Mouse (Mus musculus): Measurements from ENCODE around the gene Vpreb3. TPM values are rescaled to one million over a fixed set of nuclear protein-coding genes. Genes with fewer than 3 reads are reported as not detected.

The Vpreb3 gene
- polyA plus RNA-seq, 2 experiments: 0.85 to 2.5 TPM

- TF ChIP-seq EP300 (IDR thresholded peaks at IDR 0.05; ENCODE audit: low read depth) (no peak), CTCF (IDR thresholded peaks at IDR 0.05; ENCODE audit: low read depth) (peak; percentile 87)
- ATAC-seq (ENCODE audit: insufficient read depth) (no peak), DNase-seq (ENCODE audit: low read depth in 3 of 3, low spot score in 3 of 3) (peak in 1 of 3 experiments; percentile 36)
- peaks cover 0 to 3% of the 10 kb centered on the region in 2 experiments; a peak in 1 of 4 replicates for H3K4me1 ChIP-seq (replicated peaks; ENCODE audit: control insufficient read depth in 2 of 2, insufficient read depth in 2 of 2, low read length in 1 of 2)
- no peak overlapping the region for H3K9ac ChIP-seq (replicated peaks)
- no peak overlapping the region for H3K27ac ChIP-seq
- 48% methylated on average over 6 of the region's 6 CpGs for WGBS (ENCODE audit: insufficient replicate concordance)
- no peak overlapping the region for H3K4me2 ChIP-seq (ENCODE audit: low read depth)
- no peaks in the 10 kb centered on the region for H3K27me3 ChIP-seq (ENCODE audit: control insufficient read depth, insufficient read depth, low read length)
- H3K9me3 ChIP-seq (ENCODE audit: control insufficient read depth, low read length): no peaks in the 10 kb centered on the region
- no peak overlapping the region for H3K4me3 ChIP-seq (ENCODE audit: insufficient read depth in 1 of 2, low read depth in 2 of 2, low read length in 2 of 2)
- peaks cover 28% of the 10 kb centered on the region for H3K36me3 ChIP-seq (replicated peaks; ENCODE audit: control insufficient read depth, insufficient read depth, low read depth)
Measured at GRCm38 (mm10) chr10:75897373-75897772, 45.5 kb upstream of the Vpreb3 start.

GRCm38 (mm10) chr10:75898039-75898564, 44.8 kb upstream of the Vpreb3 start:
- DNase-seq (ENCODE audit: low read depth in 3 of 3, low spot score in 3 of 3) (no peak), ATAC-seq (ENCODE audit: insufficient read depth) (no peak)
- TF ChIP-seq EP300 (IDR thresholded peaks at IDR 0.05; ENCODE audit: low read depth): no peak
- no peak for TF ChIP-seq CTCF (IDR thresholded peaks at IDR 0.05; ENCODE audit: low read depth)
- H3K36me3 ChIP-seq (replicated peaks; ENCODE audit: control insufficient read depth, insufficient read depth, low read depth): peaks cover 36% of the 10 kb centered on the region
- H3K9me3 ChIP-seq (ENCODE audit: control insufficient read depth, low read length): no peaks in the 10 kb centered on the region
- no peak overlapping the region for H3K4me3 ChIP-seq (ENCODE audit: insufficient read depth in 1 of 2, low read depth in 2 of 2, low read length in 2 of 2)
- WGBS (ENCODE audit: insufficient replicate concordance): 82% methylated on average over 6 of the region's 6 CpGs
- H3K27me3 ChIP-seq (ENCODE audit: control insufficient read depth, insufficient read depth, low read length): no peaks in the 10 kb centered on the region
- no peak overlapping the region for H3K27ac ChIP-seq
- no peak overlapping the region for H3K9ac ChIP-seq (replicated peaks)
- no peaks in the 10 kb centered on the region for H3K4me1 ChIP-seq (replicated peaks; ENCODE audit: control insufficient read depth in 2 of 2, insufficient read depth in 2 of 2, low read length in 1 of 2)
- no peak overlapping the region for H3K4me2 ChIP-seq (ENCODE audit: low read depth)

- H3K27ac ChIP-seq: no peak overlapping the region
- no peak overlapping the region for H3K9ac ChIP-seq (replicated peaks)
- no peaks in the 10 kb centered on the region for H3K9me3 ChIP-seq (ENCODE audit: control insufficient read depth, low read length)
- H3K4me3 ChIP-seq (ENCODE audit: insufficient read depth in 1 of 2, low read depth in 2 of 2, low read length in 2 of 2): no peak overlapping the region
- peaks cover 43% of the 10 kb centered on the region for H3K36me3 ChIP-seq (replicated peaks; ENCODE audit: control insufficient read depth, insufficient read depth, low read depth)
- TF ChIP-seq CTCF (IDR thresholded peaks at IDR 0.05; ENCODE audit: low read depth) (no peak), EP300 (IDR thresholded peaks at IDR 0.05; ENCODE audit: low read depth) (no peak)
- no peaks in the 10 kb centered on the region for H3K27me3 ChIP-seq (ENCODE audit: control insufficient read depth, insufficient read depth, low read length)
- ATAC-seq (ENCODE audit: insufficient read depth): no peak
- no peaks in the 10 kb centered on the region for H3K4me1 ChIP-seq (replicated peaks; ENCODE audit: control insufficient read depth in 2 of 2, insufficient read depth in 2 of 2, low read length in 1 of 2)
- DNase-seq (ENCODE audit: low read depth in 3 of 3, low spot score in 3 of 3): no peak
- 69% methylated on average over 3 of the region's 3 CpGs for WGBS (ENCODE audit: insufficient replicate concordance)
- H3K4me2 ChIP-seq (ENCODE audit: low read depth): no peak overlapping the region
Measured at GRCm38 (mm10) chr10:75898846-75899245, 44.0 kb upstream of the Vpreb3 start.

- Histone ChIP-seq H3K27me3 (ENCODE audit: control insufficient read depth, insufficient read depth, low read length) (no peaks in the 10 kb centered on the region), H3K27ac (no peak overlapping the region), H3K4me2 (ENCODE audit: low read depth) (no peak overlapping the region), H3K9ac (replicated peaks) (no peak overlapping the region), H3K4me1 (replicated peaks; ENCODE audit: control insufficient read depth in 2 of 2, insufficient read depth in 2 of 2, low read length in 1 of 2) (no peaks in the 10 kb centered on the region), H3K36me3 (replicated peaks; ENCODE audit: control insufficient read depth, insufficient read depth, low read depth) (peaks cover 61% of the 10 kb centered on the region), H3K9me3 (ENCODE audit: control insufficient read depth, low read length) (no peaks in the 10 kb centered on the region), H3K4me3 (ENCODE audit: insufficient read depth in 1 of 2, low read depth in 2 of 2, low read length in 2 of 2) (no peak overlapping the region)
- TF ChIP-seq CTCF (IDR thresholded peaks at IDR 0.05; ENCODE audit: low read depth) (no peak), EP300 (IDR thresholded peaks at IDR 0.05; ENCODE audit: low read depth) (no peak)
- ATAC-seq (ENCODE audit: insufficient read depth) (no peak), DNase-seq (ENCODE audit: low read depth in 3 of 3, low spot score in 3 of 3) (no peak)
- WGBS (ENCODE audit: insufficient replicate concordance): 79% methylated on average over 5 of the region's 5 CpGs
Measured at GRCm38 (mm10) chr10:75904391-75904790, 38.5 kb upstream of the Vpreb3 start.

GRCm38 (mm10) chr10:75906882-75907281, 36.0 kb upstream of the Vpreb3 start:
- Histone ChIP-seq H3K9ac (replicated peaks) (no peak overlapping the region), H3K27me3 (ENCODE audit: control insufficient read depth, insufficient read depth, low read length) (no peaks in the 10 kb centered on the region), H3K27ac (no peak overlapping the region), H3K4me1 (replicated peaks; ENCODE audit: control insufficient read depth in 2 of 2, insufficient read depth in 2 of 2, low read length in 1 of 2) (no peaks in the 10 kb centered on the region), H3K4me3 (ENCODE audit: insufficient read depth in 1 of 2, low read depth in 2 of 2, low read length in 2 of 2) (no peak overlapping the region), H3K4me2 (ENCODE audit: low read depth) (no peak overlapping the region), H3K9me3 (ENCODE audit: control insufficient read depth, low read length) (no peaks in the 10 kb centered on the region), H3K36me3 (replicated peaks; ENCODE audit: control insufficient read depth, insufficient read depth, low read depth) (peaks cover 78% of the 10 kb centered on the region)
- no peak for DNase-seq (ENCODE audit: low read depth in 3 of 3, low spot score in 3 of 3)
- TF ChIP-seq CTCF (IDR thresholded peaks at IDR 0.05; ENCODE audit: low read depth) (no peak), EP300 (IDR thresholded peaks at IDR 0.05; ENCODE audit: low read depth) (no peak)
- ATAC-seq (ENCODE audit: insufficient read depth): no peak
- WGBS (ENCODE audit: insufficient replicate concordance): 83% methylated on average over 4 of the region's 4 CpGs
